Mouse (Mus musculus) lung, postnatal 0 days (tissue): ENCODE results near the gene Nrg3.

Experiments used
- CTCF ChIP-seq: IDR thresholded peaks from 2 replicates; pipeline ENCODE4 v1.5.1; 2016; ENCODE audit warnings: antibody characterized with exemption, mild to moderate bottlenecking
- EP300 ChIP-seq: IDR thresholded peaks from 2 replicates; pipeline ENCODE4 v1.6.1; 2016; ENCODE audit warnings: antibody characterized with exemption, mild to moderate bottlenecking, control low read depth

DNA sequence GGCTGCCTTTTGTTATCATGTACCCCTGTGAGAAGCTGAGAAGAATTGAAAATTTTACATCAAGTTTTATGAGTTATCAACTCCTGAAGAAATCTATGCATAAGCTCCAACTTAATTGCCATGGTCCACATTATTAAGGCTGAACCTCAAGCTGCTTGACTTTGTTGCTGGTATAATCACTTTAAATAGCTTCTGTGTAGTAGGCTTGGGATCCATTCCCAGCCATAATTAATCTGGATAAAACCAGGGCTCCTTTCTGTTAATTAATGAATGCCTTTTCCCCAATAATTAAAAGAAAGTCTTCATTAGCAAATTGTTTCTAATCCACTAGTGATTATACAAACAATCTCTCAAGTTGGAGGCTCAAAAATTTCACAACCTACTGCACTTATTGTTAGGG is 742.4 kb downstream of the Nrg3 start:
- TF ChIP-seq EP300 (no peak), CTCF (no peak)
